Mouse (Mus musculus): ENCODE measurements around the gene Tmem235. TPM values are rescaled to one million over a fixed set of nuclear protein-coding genes. Genes with fewer than 3 reads are reported as not detected.

Tmem235 gene
- total RNA-seq, 2 experiments from 2014 or later = 0.23 TPM; not detected in 1

GRCm38 (mm10) chr11:117882208-117882607, 21.7 kb downstream of the Tmem235 start:
- no peak for DNase-seq (ENCODE audit: low spot score in 2 of 2)
- intact Hi-C loops (cut with DNase I) = no loop called here

GRCm38 (mm10) chr11:117886000-117886399, 25.4 kb downstream of the Tmem235 start:
- no peak for DNase-seq (ENCODE audit: low spot score in 2 of 2)
- intact Hi-C loops (cut with DNase I) = no loop called here

- DNase-seq (ENCODE audit: low spot score in 2 of 2) = no peak
- intact Hi-C loops (cut with DNase I) = no loop called here
Observed at GRCm38 (mm10) chr11:117888168-117888852, 27.8 kb downstream of the Tmem235 start.

- intact Hi-C loops (cut with DNase I) = no loop called here
- DNase-seq (ENCODE audit: low spot score in 2 of 2) = peak; percentile 21 to 37
Observed at GRCm38 (mm10) chr11:117888853-117889822, 28.6 kb downstream of the Tmem235 start.

- no peak for DNase-seq (ENCODE audit: low spot score in 2 of 2)
- intact Hi-C loops (cut with DNase I) = no loop called here
Observed at GRCm38 (mm10) chr11:117889887-117890340, 29.4 kb downstream of the Tmem235 start.

- DNase-seq (ENCODE audit: low spot score in 2 of 2) = no peak
- intact Hi-C loops (cut with DNase I) = no loop called here
Observed at GRCm38 (mm10) chr11:117890519-117891282, 30.1 kb downstream of the Tmem235 start.

GRCm38 (mm10) chr11:117891581-117892175, 31.1 kb downstream of the Tmem235 start:
- DNase-seq (ENCODE audit: low spot score in 2 of 2) = no peak
- intact Hi-C loops (cut with DNase I) = no loop called here

- DNase-seq (ENCODE audit: low spot score in 2 of 2) = no peak
- intact Hi-C loops (cut with DNase I) = no loop called here
Observed at GRCm38 (mm10) chr11:117892199-117892598, 31.6 kb downstream of the Tmem235 start.

GRCm38 (mm10) chr11:117894676-117895075, 34.1 kb downstream of the Tmem235 start:
- intact Hi-C loops (cut with DNase I) = no loop called here

GRCm38 (mm10) chr11:117896533-117896932, 36.0 kb downstream of the Tmem235 start:
- no peak for DNase-seq (ENCODE audit: low spot score in 2 of 2)
- intact Hi-C loops (cut with DNase I) = no loop called here

More at GRCm38 (mm10) chr11:117894676-117895075, 34.1 kb downstream of the Tmem235 start:
- DNase-seq (ENCODE audit: low spot score in 2 of 2) = no peak

GRCm38 (mm10) chr11:117902282-117902681, 41.7 kb downstream of the Tmem235 start:
- DNase-seq (ENCODE audit: low spot score in 2 of 2) = no peak
- intact Hi-C loops (cut with DNase I) = no loop called here

GRCm38 (mm10) chr11:117904442-117904841, 43.9 kb downstream of the Tmem235 start:
- intact Hi-C loops (cut with DNase I) = no loop called here

GRCm38 (mm10) chr11:117909337-117909736, 48.8 kb downstream of the Tmem235 start:
- DNase-seq (ENCODE audit: low spot score in 2 of 2) = no peak
- intact Hi-C loops (cut with DNase I) = no loop called here

More at GRCm38 (mm10) chr11:117904442-117904841, 43.9 kb downstream of the Tmem235 start:
- DNase-seq (ENCODE audit: low spot score in 2 of 2) = no peak

GRCm38 (mm10) chr11:117912684-117913352, 52.3 kb downstream of the Tmem235 start:
- intact Hi-C loops (cut with DNase I) = loop anchor here (2.0 kb wide), 2 partner anchors 58 to 108 kb away; partner anchors contain the start of gene Socs3
- DNase-seq (ENCODE audit: low spot score in 2 of 2) = peak; percentile 74 to 80

GRCm38 (mm10) chr11:117914531-117914930, 54.0 kb downstream of the Tmem235 start:
- DNase-seq (ENCODE audit: low spot score in 2 of 2) = no peak
- intact Hi-C loops (cut with DNase I) = no loop called here

Measured in left cerebral cortex, postnatal 25 days (tissue).